Mouse (Mus musculus): ENCODE measurements at regions not wholly inside any gene's neighbourhood (a gene's known extent, or its start where the extent isn't known, plus 50 kb on each side); places are given as distances from the start of the nearest gene placed in this dataset.
A peak's percentile ranks its signal among the peaks of the same experiment; 100 is the strongest.
"Not testable (repeated sequence)": the region's sequence is repeated elsewhere in the genome, so short reads cannot be mapped to it uniquely, and the experiment has no call there.

DNA sequence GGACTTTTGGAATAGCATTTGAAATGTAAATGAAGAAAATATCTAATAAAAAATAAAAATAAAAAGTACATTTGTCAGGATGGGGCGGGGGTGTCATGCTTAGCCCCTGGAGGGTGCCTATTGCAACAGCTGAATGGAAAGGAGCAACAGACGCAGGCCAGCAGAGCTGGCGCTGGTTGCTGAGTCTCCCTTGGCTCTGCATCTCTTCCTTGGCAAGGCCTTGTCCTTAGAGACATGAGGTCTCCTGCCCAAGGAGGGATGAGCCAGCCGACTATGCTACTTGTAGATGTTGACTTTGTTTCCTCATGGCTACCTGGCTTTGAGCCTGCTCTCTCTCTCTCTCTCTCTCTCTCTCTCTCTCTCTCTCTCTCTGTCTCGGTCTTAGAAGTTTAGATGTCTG, 166.4 kb downstream of the Opa1 start:
- no peak for DNase-seq (ENCODE audit: low read depth)

DNA sequence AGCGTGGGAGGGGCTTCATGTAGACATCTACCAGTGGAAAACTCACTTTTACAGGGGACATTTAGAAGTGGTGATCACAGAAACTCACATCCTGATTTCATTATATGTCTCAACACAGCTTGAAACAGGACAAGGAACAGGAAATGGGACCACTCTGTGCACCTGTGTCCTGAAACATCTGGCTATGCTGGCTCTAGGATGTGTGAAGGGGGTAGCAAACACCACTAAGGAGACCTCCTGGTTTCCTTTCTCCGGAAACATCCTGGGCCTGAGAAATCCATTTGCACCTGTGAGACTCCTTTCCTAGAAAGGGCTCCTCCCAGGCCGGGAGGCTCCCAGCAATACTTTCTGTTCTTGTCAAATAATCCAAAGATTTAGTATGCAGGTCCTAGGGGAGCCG, 167.1 kb downstream of the Opa1 start:
- DNase-seq (ENCODE audit: low read depth): no peak

DNA sequence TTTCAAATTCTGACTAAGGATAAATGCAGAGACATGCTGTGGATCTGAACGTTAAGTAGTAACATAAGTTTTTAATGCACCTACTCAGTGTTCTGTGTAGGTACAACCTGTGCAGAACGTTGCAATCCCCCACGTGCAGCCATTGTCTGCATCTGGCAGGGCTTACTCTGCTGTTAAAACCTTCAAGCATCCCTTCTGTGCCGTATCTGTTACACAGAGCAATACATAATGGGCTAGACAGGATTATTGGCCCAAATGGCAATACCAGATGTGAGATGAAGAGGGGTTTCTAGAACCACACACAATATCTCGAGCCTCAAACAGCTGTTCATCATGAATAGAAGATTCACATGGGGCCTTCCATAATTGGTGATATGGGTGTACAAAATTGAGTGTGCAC, 170.0 kb downstream of the Opa1 start:
- no peak for DNase-seq (ENCODE audit: low read depth)

DNA sequence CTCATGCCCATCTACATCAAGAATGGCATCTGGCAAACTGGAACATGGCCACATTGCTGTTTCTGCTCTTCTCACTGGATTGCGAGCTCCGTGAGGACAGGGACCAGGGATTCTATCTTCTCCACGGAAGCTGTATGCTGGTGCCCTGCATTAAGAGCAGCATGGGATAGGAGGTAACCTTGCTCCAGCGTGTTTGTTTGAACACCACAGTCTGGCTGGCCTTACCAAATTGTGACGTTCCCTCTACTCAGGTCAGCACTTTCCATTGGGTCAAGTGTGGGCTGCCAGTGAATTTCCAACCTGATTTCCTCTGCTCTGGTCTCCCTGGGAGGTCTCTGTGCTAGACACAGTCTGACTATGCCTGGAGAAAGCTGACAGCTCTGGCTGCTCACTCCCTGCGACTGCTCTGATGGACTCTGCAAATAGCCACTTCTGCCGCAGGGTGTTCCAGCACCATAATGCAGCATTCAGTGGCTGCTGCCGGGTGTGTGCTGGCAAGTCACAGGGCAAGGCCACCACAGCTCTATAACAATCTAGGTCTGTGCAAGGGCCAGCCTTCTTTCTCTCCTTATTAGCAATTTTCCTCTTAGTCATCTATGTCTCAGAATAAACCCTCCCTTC, 175.6 kb downstream of the Opa1 start:
- no peak for DNase-seq (ENCODE audit: low read depth)

DNA sequence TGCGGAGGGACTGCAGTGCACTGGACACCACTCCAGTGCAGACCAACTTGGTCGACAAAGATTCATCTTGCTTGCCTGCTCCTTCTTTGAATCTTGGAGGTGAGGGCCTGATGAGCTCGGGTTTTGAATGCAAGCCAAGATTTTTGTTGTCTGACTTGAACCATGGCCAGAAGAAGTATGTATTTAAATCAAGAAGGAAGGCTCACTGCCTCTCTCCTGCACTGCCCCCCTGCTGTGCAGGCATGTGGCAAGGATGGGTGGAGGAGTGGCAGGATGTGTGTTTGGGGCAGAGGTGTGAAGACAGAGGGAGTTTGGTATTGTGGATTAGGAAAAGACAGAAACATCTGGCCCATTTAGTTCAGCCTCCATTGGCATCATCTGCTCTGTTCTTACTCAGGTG, 179.1 kb downstream of the Opa1 start:
- no peak for DNase-seq (ENCODE audit: low read depth)

DNA sequence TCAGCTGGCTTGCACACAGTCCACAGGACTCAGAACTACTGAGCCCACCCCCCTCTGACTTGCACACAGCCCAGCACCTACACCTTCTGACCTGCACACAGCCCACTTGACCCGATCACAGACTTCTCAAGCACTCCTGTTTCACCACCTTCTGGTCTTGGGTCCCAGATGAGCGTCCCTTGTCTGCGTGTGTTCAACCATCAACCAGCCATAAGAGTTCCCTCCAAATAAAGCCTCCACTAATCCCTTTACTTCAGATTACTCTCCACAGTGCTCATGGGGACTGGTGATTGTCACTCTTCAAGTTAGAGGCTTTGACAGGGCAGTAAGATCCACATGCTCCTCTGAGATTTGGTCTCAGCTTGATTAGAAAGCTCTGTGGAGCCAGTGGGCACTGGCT, 180.3 kb downstream of the Opa1 start:
- DNase-seq (ENCODE audit: low read depth): no peak

DNA sequence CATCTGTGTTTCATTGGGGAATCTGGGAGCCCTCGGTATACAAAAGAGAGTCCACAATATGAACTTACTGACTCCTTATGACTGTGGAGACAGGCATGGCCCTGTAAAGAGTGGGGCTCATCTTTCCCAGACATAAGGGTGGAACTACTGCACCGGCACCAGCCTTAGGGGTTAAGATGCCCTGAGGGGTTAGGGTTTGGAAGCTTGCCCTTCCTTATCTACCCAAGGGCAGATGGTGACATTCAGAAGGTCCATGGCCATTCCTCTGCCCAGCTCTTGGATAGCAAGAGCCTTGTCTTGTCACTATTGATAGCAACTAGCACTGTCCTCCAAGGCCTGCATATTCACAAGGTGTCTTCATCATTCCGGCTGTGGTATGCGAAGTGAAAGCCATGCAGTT, 181.5 kb downstream of the Opa1 start:
- no peak for DNase-seq (ENCODE audit: low read depth)

DNA sequence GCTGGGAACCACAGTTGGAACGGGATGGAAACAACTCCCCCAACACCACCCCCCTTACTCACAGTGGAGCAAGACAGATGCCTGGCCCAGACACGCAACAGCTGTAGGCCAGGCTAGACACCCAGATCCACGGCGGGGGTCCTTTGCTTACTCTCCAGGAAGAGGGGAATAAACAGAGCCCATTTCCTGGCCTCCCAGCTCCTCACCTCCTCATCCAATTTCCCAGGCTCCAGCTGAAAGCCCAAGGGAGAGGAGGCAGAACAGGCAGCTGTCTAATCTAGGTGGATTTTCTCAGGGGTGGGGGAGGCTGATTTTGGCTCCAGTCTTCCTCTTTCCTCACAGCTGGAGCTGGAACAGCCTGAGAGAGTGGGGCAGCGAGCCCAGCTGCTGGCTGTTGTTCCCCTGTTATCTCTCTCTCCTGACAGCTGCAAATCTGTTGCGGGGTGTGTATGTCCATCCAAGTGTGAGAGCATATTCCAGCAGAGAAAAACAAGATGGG, 182.7 kb downstream of the Opa1 start:
- no peak for DNase-seq (ENCODE audit: low read depth)

DNA sequence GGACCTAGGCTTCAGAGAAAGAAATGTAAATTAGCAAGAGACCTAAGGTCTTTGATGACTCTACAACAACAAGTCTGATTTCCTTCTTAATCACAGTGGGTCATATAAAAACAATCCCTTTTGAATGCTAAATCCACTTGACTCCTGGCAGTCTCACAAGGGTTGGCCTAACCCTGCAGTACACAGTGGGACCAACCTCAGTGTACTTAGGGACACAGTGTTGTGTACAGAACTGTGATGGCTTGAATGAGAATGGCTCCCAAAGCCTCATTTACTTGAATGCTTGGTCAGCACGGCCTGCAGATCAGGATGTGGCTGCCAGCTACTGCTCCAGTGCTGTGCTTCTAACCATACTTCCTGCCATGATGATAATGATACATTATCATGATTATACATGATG, 185.2 kb downstream of the Opa1 start:
- peak; percentile 56 for DNase-seq (ENCODE audit: low read depth)

DNA sequence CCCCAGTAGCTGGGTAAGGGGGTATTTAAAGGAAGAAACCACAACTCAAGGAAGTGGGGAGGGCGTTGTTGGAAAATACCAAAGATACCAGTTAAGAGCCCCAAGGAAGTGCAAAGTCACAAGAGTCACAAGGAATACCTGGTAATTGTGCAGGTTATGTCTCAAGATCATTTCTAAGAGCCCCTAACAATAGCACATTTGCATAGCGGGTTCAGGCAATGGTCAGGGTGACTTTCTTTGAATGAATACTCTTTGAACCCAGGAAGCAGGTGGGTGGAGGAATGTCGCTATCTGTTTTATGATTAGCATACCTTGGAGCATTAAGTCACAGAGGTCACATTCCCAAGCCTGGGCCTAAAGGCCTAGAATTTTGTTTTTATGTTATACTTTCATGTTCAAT, 186.7 kb downstream of the Opa1 start:
- not testable (repeated sequence) for DNase-seq (ENCODE audit: low read depth)

DNA sequence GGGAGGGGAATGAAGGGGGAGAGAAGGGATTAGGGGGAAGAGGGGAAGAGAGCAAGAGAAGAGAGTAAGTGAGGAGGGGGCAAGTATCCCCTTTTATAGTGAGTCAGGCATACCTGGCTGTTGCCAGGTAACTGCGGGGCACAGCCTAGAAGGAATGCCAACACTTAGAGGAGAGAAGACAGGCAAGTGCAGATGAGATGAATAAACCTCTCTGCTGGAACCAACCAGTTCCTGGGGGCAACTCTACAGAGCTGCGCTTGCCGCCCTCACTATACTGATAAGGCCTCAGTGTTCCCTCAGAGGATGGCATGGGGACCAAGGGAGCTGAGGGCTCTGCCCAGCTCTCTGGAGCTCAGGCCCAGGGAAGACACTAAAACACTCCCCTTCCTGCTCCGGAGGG, 192.2 kb downstream of the Opa1 start:
- no peak for DNase-seq (ENCODE audit: low read depth)

DNA sequence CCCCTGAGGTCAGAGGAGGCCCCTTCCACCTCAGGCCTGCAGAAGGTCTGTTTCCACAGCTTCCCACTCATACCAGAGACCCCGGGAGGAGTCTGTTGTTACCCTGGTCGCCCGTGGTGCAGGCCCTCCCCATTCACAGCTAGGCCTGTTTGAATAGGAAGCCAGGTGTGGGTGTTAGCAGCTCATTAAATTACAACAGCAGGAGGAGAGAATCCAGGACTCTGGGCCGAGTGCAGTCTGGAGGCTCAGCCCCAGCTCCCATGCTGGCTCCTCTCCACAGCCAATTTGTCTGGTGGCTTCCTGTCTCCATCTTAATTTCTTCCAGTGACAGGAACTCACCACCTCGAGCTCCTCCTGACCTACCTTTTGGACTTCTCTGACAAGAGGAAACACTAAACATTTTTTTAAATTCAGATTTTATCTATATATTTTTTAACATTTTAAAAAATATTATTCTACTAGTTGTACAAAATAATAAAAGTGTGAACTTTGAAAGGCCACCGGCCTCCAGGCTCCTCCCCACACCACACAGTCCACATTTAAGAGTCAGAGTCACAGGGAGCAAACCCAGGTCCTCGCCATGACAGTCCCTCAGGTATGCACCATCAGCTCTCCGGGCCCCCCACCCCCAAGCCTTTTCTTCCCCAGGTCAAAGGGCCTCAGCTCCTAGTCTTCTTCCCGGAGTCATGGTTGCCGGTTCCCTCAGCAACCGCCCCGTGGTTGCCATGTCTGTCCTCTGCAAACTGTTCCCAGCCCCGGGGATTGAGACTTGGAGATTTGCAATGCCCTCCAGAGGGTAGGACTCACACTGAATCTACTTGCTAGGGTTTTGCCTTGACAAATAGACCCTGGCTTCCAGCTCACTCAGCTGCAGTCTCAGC, 192.8 kb downstream of the Opa1 start:
- no peak for DNase-seq (ENCODE audit: low read depth)

DNA sequence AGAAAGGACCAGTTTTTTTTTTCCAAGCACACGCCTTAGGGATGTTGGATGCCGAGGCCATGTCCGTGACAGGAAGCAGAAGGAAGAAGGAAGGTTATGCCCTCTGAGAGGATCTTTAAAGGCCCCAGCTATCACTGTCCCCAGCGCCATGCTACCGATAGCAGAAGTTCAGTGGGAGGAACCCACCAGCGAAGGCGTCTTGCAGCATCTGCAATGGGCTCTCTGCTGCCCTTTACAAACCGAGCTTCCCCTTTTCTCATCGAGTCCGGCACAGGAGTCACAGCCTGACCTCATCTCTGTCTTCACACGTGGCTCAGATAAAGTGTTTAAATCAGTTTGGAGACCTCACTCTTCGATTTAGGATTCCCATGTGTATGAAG, 193.5 kb downstream of the Opa1 start:
- peak; percentile 13 for DNase-seq (ENCODE audit: low read depth)

DNA sequence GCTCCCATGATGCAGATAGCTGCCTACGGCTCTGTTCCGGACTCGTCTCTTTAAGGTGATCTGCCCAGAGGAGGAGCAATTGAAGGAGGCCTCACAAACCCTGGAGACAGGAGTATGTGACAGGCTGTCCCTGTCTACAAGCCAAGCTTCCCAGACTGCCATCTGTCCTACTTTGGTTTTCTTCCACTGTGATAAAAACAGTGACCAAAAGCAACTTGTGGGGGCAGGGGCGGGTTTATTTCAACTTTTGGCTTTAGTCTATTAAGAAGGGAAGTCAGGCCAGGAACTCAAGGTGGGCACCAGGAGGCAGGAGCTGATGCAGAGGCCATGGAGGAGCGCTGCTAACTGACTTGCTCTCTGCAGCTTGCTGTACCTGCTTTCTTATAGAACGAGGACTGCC, 193.9 kb downstream of the Opa1 start:
- DNase-seq (ENCODE audit: low read depth): no peak

DNA sequence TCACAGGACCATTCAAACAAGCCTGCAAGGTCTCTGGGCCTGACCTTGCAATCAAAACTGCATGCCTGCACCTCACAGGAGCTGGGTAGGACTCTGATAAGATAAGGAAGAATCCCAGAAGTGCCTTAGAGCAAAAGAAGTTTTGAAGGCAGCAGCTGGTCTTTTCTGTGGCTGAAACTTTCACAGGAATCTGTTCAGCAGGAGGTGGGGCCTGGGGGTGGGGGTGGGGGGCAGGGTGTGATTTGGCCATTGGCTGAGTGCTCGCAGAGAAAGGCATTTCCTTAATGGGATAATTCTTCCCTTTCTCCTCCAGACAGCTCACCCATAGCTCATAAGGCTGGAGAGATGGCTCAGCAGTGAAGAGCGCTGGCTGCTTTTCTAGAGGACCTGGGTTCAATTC, 195.8 kb downstream of the Opa1 start:
- DNase-seq (ENCODE audit: low read depth): no peak

DNA sequence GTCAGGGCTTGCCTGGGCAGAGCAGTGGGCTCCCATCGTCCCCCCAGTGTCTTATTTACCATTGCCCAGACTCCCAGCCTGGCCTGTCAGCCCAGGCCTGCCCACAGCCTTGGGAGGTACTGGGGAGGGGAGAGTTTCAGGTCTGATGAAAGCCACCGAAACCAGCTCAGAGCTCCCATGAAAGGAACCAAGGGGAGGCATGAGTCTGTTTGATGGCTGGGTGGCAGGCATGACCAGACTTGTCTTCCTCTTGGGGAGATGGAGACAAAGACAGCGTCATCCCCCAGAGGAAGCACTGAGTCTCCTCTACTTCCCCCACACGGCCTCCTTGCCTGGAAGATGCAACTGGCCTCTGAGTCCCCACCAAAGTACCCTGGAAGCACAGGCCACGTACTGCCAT, 196.7 kb downstream of the Opa1 start:
- peak; percentile 31 for DNase-seq (ENCODE audit: low read depth)

DNA sequence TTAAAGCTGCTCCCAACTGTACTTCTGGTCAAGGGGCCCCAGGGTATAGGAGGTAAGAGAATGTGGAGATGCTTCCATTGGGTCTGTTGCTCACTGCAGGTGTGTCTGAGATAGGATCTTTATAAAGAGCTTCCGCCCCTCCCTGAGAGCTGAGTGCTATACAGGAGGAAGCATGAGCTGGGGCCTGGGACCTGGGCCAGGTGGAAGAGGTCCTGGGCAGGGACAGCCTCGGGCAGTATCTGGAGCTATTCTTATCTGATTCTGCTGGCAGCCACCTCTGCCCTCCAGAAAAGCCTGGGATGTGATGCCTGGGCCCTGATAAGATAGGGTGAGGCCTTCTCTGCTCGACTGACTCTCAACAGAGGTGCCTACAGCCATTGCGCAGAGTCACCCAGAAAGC, 203.3 kb downstream of the Opa1 start:
- peak; percentile 57 for DNase-seq (ENCODE audit: low read depth)

DNA sequence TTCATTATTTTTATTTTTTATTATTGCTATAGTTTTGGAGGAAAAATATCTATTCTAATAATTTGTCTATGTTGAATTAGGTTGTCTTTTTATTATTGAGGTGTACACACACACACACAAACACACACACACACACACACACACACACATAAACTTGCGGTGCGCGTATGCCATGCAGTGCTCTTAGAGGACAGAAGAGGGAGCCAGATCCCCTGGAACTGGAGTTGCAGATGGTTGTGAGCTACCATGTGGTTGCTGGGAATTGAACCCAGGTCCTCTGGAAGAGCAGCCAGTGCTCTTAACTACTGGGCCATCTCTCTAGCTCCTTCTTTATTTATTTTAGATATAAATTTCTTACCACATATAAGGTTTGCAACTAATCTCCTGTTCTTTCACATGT, 206.0 kb downstream of the Opa1 start:
- DNase-seq (ENCODE audit: low read depth): no peak

DNA sequence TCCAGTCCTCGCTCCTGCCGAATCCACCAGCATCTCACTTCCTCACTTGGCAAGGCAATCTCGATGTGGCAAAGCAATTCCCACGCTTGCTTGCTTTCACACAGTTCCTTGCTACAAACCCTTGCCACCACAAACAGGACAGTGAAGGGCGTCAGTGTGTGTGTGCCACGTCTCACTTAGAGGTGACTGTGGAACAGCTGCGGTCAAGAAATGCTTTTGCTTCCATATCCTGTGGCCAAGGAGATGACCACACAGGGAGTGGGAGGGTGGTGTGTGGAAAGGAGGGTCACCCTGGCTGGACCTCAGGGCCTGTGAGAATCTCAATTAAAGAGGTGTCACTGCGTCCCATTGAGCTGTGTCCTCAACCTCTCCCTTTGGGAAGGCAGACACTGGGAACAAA, 207.4 kb downstream of the Opa1 start:
- DNase-seq (ENCODE audit: low read depth): no peak

DNA sequence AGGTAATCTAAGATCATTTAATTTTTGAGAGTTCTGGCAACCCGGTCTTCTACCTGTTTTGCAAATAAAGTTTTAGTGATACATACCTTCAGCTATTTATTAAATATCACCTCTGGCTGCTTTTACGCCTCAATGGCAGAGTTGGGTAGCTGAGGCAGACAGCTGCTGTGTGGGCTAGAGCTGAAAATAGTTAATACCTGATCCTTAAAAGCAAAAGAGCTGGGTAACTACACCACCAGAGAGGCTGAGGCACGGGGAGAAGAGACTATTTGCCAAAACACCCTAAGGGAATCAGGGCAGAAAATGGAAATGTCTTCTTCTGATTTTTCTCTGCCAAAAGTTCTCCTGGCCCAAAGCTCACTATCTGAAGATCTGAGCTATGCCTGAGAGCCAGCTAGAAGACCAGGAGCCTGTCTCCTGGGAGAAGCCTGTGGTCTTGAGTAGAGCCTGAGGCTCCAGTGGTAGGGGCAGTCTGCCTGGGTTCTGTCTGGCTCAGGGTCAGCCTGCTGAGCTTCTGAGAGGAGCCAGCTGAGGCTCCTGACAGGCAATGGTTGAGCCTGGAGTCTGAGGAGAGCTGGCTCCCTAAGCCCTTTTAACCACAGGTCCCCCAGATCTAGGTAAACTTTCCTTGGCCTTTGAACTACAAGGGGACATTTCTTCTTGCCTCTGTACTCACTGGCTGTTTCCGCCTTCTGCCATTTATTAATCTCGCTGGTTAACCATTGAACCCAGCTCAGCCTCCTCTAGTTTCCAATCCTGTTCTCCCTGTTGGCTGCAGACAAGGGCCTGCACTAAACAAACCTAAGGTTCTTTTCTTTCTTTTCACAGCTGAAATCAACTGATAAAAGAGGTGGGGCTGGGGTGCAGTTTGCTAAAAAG, 208.7 kb downstream of the Opa1 start:
- no peak for DNase-seq (ENCODE audit: low read depth)

DNA sequence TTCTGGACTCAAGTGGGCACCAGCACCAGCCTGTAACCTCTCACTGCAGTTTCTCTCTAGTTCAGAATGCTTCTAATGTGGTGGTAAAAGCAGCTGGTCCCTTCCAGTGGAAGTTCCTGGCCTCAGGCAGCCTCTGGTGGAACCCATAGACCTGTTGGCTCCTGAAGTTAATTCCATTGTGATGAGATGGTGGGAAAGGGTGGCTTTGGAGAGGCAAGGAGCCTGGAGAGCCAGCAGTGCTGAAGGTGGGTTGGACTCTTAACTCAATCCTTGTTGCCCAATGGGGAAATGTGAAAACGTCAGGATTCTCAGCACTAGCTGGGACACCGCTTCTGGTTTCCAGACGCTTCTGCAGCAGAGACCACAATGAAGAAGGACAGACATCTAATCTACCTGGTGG, 210.9 kb downstream of the Opa1 start:
- DNase-seq (ENCODE audit: low read depth): no peak

DNA sequence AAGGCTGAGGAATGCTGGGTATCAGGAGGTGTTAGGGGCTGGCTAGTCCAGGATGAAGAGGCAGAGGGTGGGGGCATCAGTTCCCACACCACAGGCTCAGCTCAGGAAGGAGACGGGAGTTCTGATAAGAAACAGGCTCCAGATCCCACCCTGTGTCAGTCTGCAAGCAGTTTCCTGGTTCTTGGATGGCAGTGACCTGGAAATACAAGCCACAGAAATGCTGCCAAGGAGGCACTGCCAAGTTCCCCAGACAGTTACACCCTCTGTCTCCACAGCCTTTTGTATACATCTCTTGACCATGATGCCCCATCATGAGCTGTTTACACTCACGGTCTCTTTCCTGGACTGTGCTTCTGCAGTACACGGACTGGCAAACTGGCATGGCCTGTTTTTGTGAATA, 220.1 kb downstream of the Opa1 start:
- no peak for DNase-seq (ENCODE audit: low read depth)

DNA sequence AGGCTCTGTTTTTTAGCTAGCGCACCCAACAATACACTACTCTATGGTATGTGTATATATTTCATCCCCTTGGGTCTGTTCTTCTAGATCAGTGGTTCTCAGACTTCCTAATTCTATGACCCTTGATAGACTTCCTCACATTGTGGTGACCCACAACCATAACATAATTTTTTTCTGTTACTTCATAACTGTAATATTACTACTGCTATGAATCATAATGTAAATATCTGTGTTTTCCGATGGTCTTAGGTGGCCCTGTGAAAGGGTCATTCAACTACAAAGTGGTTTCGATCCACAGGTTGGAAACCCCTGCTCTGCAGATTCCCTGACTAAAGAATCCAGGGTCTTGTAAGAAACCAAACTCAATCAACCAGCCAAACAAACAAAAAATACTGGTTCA, 220.8 kb downstream of the Opa1 start:
- DNase-seq (ENCODE audit: low read depth): peak; percentile 67
